Mouse (Mus musculus): ENCODE measurements around the gene B3gnt6. TPM values are rescaled to one million over a fixed set of nuclear protein-coding genes. Genes with fewer than 3 reads are reported as not detected.

B3gnt6 gene
- polyA plus RNA-seq, 1 experiment: 0.40 TPM

DNA sequence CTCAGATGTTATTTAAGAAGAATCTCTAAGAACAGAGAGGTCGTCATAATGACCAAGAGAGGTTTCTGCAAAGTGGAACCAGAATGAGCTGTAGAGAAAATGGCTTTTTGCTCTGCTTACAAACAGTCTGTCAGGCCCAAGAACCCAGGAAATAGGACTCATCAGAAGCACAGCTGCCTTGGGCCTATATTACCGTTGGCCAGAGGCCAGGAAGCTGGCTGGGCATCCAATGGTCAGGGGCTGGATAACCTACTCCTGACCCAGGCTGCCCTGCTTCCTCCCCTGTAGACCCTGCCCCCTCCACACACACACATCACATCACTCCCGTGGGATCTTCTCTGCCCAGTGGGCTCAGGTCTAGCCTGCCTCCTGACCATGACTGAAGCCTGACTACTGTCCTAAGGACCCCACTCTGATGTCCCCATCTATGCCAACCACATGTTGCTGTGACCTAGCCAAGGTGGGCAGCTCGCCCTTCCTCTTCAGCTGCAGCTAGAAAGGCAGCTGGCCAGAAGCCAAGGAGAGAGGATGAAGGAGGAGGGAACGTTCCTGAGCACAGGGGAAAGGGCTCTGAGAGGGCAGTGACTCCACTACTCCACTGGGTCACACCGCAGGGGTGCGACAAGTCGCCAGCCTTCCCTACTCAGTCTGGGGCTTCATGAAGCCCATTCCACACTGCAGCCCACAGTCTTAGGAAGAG, 39.1 kb downstream of the B3gnt6 start:
- DNase-seq: no peak
- no peak for TF ChIP-seq POLR2A (IDR thresholded peaks at IDR 0.05; ENCODE audit: control insufficient read depth, extremely low read depth, insufficient read depth, low read length, poor library complexity)
- TF ChIP-seq CTCF (IDR thresholded peaks at IDR 0.05; ENCODE audit: borderline replicate concordance, control insufficient read depth, extremely low read depth, insufficient read depth, low read length, poor library complexity): no peak
- Histone ChIP-seq H3K4me1 (replicated peaks; ENCODE audit: control insufficient read depth, insufficient read depth, low read length) (peaks cover 14% of the 10 kb centered on the region), H3K27ac (ENCODE audit: control insufficient read depth, insufficient read depth, low read length) (no peak overlapping the region), H3K4me3 (ENCODE audit: control insufficient read depth, insufficient read depth, low read length) (no peak overlapping the region), H3K36me3 (ENCODE audit: control insufficient read depth, insufficient read depth, low read length) (no peaks in the 10 kb centered on the region), H3K27me3 (ENCODE audit: control insufficient read depth, insufficient read depth, low read length) (no peaks in the 10 kb centered on the region)
- WGBS: 65% methylated on average over 8 of the region's 8 CpGs

DNA sequence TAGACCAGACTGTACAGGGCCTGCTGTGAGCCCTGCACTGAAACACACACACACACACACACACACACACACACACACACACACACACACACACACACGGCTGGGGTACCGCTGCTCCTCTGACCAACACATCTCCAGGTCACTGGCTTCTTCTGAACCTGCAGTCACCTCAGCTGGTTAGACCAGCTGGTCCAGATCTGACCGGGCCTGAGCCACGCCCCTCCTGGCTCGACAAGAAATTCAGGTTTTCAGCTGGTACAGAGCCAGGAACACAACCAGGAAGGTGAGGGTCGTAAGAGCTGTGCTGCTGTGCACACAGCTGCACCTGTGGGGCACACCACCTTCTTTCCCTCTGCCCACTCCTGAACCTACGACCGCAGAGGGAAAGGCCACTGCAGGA, 40.8 kb downstream of the B3gnt6 start:
- 80% methylated on average over 8 of the region's 8 CpGs for WGBS
- Histone ChIP-seq H3K27ac (ENCODE audit: control insufficient read depth, insufficient read depth, low read length) (no peak overlapping the region), H3K27me3 (ENCODE audit: control insufficient read depth, insufficient read depth, low read length) (no peaks in the 10 kb centered on the region), H3K4me3 (ENCODE audit: control insufficient read depth, insufficient read depth, low read length) (no peak overlapping the region), H3K4me1 (replicated peaks; ENCODE audit: control insufficient read depth, insufficient read depth, low read length) (no peaks in the 10 kb centered on the region; the same call in 1 of the 2 replicates), H3K36me3 (ENCODE audit: control insufficient read depth, insufficient read depth, low read length) (no peaks in the 10 kb centered on the region)
- DNase-seq: no peak
- TF ChIP-seq CTCF (IDR thresholded peaks at IDR 0.05; ENCODE audit: borderline replicate concordance, control insufficient read depth, extremely low read depth, insufficient read depth, low read length, poor library complexity) (no peak), POLR2A (IDR thresholded peaks at IDR 0.05; ENCODE audit: control insufficient read depth, extremely low read depth, insufficient read depth, low read length, poor library complexity) (no peak)

DNA sequence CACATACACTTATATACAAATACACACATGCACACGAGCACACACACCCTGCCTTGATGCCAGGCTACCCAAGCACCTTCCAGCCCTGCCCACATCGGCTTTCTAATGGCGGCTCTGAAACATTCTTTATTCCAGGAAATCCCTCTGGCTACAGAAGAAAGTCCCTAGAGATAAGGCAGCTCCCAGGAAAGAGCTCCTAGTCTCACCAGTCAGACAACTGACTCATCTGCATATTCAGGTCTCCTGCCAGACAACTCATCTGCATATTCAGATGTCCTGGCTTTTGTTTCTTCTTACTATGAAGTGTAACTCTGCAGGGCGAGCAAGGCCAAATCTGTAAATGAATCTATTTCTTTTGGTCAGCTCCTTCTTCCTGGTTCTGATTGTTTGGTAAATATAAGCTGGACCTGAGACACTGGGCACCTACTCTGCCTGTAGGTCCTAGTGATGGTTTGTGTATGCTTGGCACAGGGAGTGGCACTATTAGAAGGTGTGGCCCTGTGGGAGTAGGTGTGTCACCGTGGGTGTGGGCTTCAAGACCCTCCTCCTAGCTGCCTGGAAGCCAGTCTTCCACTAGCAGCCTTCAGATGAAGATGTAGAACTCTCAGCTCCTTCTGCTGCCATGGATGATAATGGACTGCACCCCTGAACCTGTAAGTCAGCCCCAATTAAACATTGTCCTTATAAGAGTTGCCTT, 41.5 kb downstream of the B3gnt6 start:
- Histone ChIP-seq H3K27me3 (ENCODE audit: control insufficient read depth, insufficient read depth, low read length) (no peaks in the 10 kb centered on the region), H3K27ac (ENCODE audit: control insufficient read depth, insufficient read depth, low read length) (no peak overlapping the region), H3K4me3 (ENCODE audit: control insufficient read depth, insufficient read depth, low read length) (no peak overlapping the region), H3K4me1 (replicated peaks; ENCODE audit: control insufficient read depth, insufficient read depth, low read length) (no peaks in the 10 kb centered on the region), H3K36me3 (ENCODE audit: control insufficient read depth, insufficient read depth, low read length) (no peaks in the 10 kb centered on the region)
- no peak for TF ChIP-seq POLR2A (IDR thresholded peaks at IDR 0.05; ENCODE audit: control insufficient read depth, extremely low read depth, insufficient read depth, low read length, poor library complexity)
- no peak for TF ChIP-seq CTCF (IDR thresholded peaks at IDR 0.05; ENCODE audit: borderline replicate concordance, control insufficient read depth, extremely low read depth, insufficient read depth, low read length, poor library complexity)
- no peak for DNase-seq
- 82% methylated on average over 5 of the region's 5 CpGs for WGBS

DNA sequence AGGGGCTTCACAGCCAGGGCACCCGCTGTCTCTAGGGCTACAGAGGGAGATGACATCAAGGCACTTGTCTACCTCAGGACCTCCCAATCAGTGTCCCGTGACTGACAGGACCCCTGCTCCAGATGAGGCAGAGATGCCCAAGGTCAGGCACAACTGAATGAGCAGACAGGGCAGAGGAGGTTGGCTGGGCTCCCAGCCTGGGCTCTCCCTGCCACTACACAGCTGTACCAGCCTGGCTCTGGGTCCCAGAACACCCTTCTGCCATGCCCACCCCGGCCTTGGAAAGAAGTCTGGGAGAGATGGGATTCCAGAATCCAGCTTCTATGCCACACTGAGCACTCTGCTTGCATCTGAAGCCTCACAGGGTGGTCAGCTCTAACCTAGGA, 43.0 kb downstream of the B3gnt6 start:
- no peak overlapping the region for H3K27ac ChIP-seq (ENCODE audit: control insufficient read depth, insufficient read depth, low read length)
- no peaks in the 10 kb centered on the region for H3K36me3 ChIP-seq (ENCODE audit: control insufficient read depth, insufficient read depth, low read length)
- no peaks in the 10 kb centered on the region for H3K4me1 ChIP-seq (replicated peaks; ENCODE audit: control insufficient read depth, insufficient read depth, low read length)
- H3K4me3 ChIP-seq (ENCODE audit: control insufficient read depth, insufficient read depth, low read length): no peak overlapping the region
- no peak for TF ChIP-seq POLR2A (IDR thresholded peaks at IDR 0.05; ENCODE audit: control insufficient read depth, extremely low read depth, insufficient read depth, low read length, poor library complexity)
- no peak for TF ChIP-seq CTCF (IDR thresholded peaks at IDR 0.05; ENCODE audit: borderline replicate concordance, control insufficient read depth, extremely low read depth, insufficient read depth, low read length, poor library complexity)
- WGBS: 62% methylated on average over 3 of the region's 3 CpGs
- no peaks in the 10 kb centered on the region for H3K27me3 ChIP-seq (ENCODE audit: control insufficient read depth, insufficient read depth, low read length)
- DNase-seq: no peak

DNA sequence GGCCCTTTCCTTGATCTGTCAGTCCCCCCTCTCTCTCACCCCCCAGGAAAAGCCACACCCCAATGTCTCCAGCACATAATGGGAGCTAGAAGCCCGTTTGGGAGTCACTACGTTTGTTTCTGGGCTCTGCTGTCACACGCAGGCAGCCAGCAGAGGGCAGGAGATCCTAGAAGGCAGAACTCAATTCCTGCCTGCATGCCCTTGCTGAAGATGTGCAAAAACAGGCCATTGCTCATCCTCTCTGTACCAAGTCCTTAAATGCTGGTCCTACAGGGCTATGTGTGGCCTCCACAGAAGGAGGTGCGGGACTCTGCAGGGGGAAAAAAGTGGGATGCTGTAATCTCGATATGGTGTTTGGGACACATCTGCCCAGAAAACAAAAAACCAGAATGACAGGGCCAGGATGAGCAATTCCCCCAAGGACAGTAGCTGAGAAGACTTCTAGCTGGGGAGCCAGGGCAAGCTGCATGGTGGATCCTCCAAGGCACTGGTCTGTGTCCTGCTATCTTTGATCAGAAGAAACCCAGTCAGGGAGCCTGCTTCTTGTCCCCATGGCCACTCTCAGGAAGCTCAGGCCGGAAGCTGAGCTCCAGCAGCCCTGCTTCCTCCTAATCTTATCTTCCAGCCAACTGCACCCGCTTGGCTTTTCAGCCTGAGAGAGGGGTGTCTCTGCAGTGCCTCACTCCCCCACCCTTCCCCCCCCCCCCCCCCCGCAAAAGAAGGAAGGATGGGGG, 43.6 kb downstream of the B3gnt6 start:
- Histone ChIP-seq H3K4me1 (replicated peaks; ENCODE audit: control insufficient read depth, insufficient read depth, low read length) (no peaks in the 10 kb centered on the region), H3K4me3 (ENCODE audit: control insufficient read depth, insufficient read depth, low read length) (no peak overlapping the region), H3K36me3 (ENCODE audit: control insufficient read depth, insufficient read depth, low read length) (no peaks in the 10 kb centered on the region), H3K27me3 (ENCODE audit: control insufficient read depth, insufficient read depth, low read length) (no peaks in the 10 kb centered on the region), H3K27ac (ENCODE audit: control insufficient read depth, insufficient read depth, low read length) (no peak overlapping the region)
- 25% methylated on average over 8 of the region's 8 CpGs for WGBS
- TF ChIP-seq POLR2A (IDR thresholded peaks at IDR 0.05; ENCODE audit: control insufficient read depth, extremely low read depth, insufficient read depth, low read length, poor library complexity) (no peak), CTCF (IDR thresholded peaks at IDR 0.05; ENCODE audit: borderline replicate concordance, control insufficient read depth, extremely low read depth, insufficient read depth, low read length, poor library complexity) (peak; percentile 71; the same call in 1 of the 2 replicates)
- DNase-seq: peak; percentile 79

DNA sequence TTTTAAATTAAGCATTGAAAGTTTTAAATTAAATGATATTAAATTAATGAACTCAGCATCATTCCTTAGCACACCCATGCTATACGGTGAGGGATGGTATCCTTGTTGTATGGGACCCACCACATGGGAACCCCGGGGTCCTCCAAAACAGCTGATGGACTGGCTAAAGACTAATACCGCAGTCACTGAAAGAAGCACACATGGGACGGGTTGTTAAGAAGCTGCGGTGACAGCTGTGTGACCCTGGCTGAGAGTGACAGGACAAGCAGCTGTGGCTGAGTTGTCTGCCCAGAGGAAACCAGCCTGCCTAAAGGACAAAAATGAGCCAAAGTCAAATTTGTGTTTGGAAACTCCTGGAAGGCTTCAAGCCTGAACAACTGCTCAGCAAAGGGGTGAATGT, 45.4 kb downstream of the B3gnt6 start:
- no peak overlapping the region for H3K4me3 ChIP-seq (ENCODE audit: control insufficient read depth, insufficient read depth, low read length)
- no peaks in the 10 kb centered on the region for H3K4me1 ChIP-seq (replicated peaks; ENCODE audit: control insufficient read depth, insufficient read depth, low read length)
- 94% methylated on average over 5 of the region's 5 CpGs for WGBS
- no peak for DNase-seq
- TF ChIP-seq CTCF (IDR thresholded peaks at IDR 0.05; ENCODE audit: borderline replicate concordance, control insufficient read depth, extremely low read depth, insufficient read depth, low read length, poor library complexity) (no peak), POLR2A (IDR thresholded peaks at IDR 0.05; ENCODE audit: control insufficient read depth, extremely low read depth, insufficient read depth, low read length, poor library complexity) (no peak)
- H3K36me3 ChIP-seq (ENCODE audit: control insufficient read depth, insufficient read depth, low read length): no peaks in the 10 kb centered on the region
- no peak overlapping the region for H3K27ac ChIP-seq (ENCODE audit: control insufficient read depth, insufficient read depth, low read length)
- no peaks in the 10 kb centered on the region for H3K27me3 ChIP-seq (ENCODE audit: control insufficient read depth, insufficient read depth, low read length)
